Mouse (Mus musculus): ENCODE measurements around the gene Twf2. TPM values are rescaled to one million over a fixed set of nuclear protein-coding genes. Genes with fewer than 3 reads are reported as not detected.

The Twf2 gene
- polyA plus RNA-seq, 1 experiment, result 29.7 TPM

DNA sequence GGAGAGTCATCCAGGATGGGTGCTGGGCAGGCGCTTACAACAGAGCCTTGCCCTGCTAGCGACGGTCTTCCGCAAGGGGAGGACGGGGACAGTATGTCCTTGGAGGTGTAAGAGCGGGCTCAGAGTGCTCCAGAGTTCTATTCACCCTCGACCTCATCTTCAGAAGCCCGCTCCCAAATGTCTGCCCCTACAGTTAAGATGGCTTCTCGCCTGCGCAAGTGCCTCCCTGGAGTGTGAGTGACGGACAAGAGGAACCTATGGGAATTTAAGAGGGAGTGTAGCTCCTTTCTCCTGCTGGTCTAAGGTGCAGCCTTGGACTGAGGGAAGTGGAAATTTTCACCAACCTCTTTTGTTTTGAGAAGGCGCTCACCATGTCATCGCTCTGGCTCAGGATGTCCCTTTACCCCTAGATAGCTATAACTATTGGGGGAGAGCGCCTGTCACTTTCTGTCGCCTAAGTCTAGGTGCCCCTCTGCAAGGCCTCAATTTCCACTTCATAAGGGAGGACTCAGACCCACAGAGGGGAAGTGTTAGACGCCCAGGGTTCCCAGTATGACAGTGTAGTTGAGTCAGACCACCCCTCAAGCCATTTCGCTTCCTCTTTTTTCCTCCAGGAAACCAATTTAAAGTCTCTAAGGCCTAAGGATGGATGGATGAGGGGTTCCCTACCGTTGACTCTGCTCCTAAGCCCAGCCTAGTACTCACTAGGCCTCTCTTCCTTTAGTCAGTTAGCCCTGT is 3.2 kb upstream of the Twf2 start, which contains the start of gene Ppm1m:
TSS of gene Ppm1m (minus strand) at position 212 of the 738 bp plus-strand sequence.
- H3K27ac ChIP-seq (ENCODE audit: insufficient read depth, low read depth, low read length), result peak within 1 kb of the TSS; percentile 5; the same call in 1 of the 2 replicates
- peaks cover 12% of the 10 kb centered on the region for H3K4me1 ChIP-seq (ENCODE audit: control insufficient read depth, insufficient read depth, low read length)
- peak within 1 kb of the TSS; percentile 52 for H3K4me3 ChIP-seq (ENCODE audit: insufficient read depth, low read depth, low read length)
- H3K27me3 ChIP-seq (replicated peaks; ENCODE audit: control insufficient read depth, insufficient read depth, low read length), result no peaks in the 10 kb centered on the region
- TF ChIP-seq CTCF (conservative IDR thresholded peaks at IDR 0.05; ENCODE audit: insufficient read depth, insufficient read length, low read depth, low read length), result no peak
- no peak for TF ChIP-seq POLR2A (IDR thresholded peaks at IDR 0.05; ENCODE audit: low read depth, low read length)
- H3K36me3 ChIP-seq (ENCODE audit: control insufficient read depth, insufficient read depth, low read length), result no peaks in the 10 kb centered on the region
- no peak for DNase-seq
- WGBS, result 63% methylated on average over 18 of the region's 18 CpGs

DNA sequence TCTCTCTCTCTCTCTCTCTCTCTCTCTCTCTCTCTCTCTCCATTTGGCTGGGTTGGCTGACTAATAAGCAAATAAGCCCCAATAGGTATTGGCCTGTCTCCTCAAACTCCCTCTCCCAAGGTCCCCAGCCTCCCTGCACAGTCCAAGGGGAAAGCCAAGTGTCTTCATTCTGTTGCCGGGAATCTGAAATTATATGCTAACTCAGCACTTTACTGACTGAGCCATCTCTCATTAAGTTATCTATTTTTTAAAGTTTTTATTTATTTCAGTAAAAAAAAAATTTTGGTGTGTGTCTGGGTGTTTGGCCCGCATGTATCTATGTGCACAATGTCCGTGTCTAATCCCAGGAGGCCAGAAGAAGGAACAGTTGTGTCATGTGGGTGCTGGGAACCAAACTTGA is 1.0 kb upstream of the Twf2 start:
- TF ChIP-seq POLR2A (IDR thresholded peaks at IDR 0.05; ENCODE audit: low read depth, low read length) (no peak), CTCF (conservative IDR thresholded peaks at IDR 0.05; ENCODE audit: insufficient read depth, insufficient read length, low read depth, low read length) (no peak)
- Histone ChIP-seq H3K4me3 (ENCODE audit: insufficient read depth, low read depth, low read length) (no peak overlapping the region), H3K4me1 (ENCODE audit: control insufficient read depth, insufficient read depth, low read length) (peaks cover 12% of the 10 kb centered on the region), H3K36me3 (ENCODE audit: control insufficient read depth, insufficient read depth, low read length) (no peaks in the 10 kb centered on the region), H3K27me3 (replicated peaks; ENCODE audit: control insufficient read depth, insufficient read depth, low read length) (no peaks in the 10 kb centered on the region), H3K27ac (ENCODE audit: insufficient read depth, low read depth, low read length) (no peak overlapping the region)
- DNase-seq, result no peak
- 79% methylated on average over 3 of the region's 3 CpGs for WGBS

DNA sequence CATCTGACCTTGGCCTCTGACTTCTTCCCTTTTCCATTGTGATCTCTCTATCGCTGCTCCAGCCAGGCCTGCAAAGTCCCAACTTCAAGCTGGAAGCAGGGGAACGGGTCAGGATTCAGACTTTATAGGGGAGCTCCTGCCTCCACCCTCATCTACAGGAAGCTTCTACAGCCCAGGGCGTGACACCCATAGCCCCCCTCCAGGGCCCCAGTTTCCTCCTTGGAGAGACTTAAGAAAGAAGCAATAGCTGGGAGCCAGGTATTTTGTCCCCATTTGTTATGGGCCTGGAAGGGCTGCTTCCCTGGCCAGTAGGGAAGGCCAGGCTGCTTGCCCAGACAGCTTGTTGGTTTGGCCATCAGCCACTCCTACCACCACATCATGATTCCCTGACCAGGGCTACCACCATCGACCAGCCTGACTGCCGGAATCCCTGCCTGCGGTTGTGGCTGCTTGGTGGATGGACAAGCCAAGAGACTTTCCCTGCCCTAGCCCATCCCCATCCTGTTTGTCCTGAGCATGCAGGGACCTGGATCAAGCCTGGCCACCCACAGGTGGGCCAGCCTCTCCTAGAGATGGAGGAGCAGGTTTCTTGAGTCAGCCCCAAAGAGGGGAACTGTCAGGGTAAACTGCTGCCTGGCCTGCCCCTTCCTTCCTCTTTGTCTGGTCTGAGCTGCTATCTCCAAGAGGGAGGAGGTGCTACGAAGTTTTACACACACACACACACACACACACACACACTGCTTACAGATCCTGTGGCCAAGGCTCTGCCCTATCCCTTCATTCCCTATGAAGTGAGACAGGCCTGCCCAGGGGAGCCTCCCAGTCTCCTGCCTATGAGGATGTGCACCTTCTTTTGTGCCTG is 1.3 kb downstream of the Twf2 start:
- 68% methylated on average over 7 of the region's 7 CpGs for WGBS
- Histone ChIP-seq H3K27ac (ENCODE audit: insufficient read depth, low read depth, low read length) (no peak overlapping the region), H3K36me3 (ENCODE audit: control insufficient read depth, insufficient read depth, low read length) (no peaks in the 10 kb centered on the region), H3K4me1 (ENCODE audit: control insufficient read depth, insufficient read depth, low read length) (peaks cover 12% of the 10 kb centered on the region), H3K4me3 (ENCODE audit: insufficient read depth, low read depth, low read length) (no peak overlapping the region), H3K27me3 (replicated peaks; ENCODE audit: control insufficient read depth, insufficient read depth, low read length) (no peaks in the 10 kb centered on the region)
- no peak for TF ChIP-seq CTCF (conservative IDR thresholded peaks at IDR 0.05; ENCODE audit: insufficient read depth, insufficient read length, low read depth, low read length)
- TF ChIP-seq POLR2A (IDR thresholded peaks at IDR 0.05; ENCODE audit: low read depth, low read length), result no peak
- DNase-seq, result no peak

DNA sequence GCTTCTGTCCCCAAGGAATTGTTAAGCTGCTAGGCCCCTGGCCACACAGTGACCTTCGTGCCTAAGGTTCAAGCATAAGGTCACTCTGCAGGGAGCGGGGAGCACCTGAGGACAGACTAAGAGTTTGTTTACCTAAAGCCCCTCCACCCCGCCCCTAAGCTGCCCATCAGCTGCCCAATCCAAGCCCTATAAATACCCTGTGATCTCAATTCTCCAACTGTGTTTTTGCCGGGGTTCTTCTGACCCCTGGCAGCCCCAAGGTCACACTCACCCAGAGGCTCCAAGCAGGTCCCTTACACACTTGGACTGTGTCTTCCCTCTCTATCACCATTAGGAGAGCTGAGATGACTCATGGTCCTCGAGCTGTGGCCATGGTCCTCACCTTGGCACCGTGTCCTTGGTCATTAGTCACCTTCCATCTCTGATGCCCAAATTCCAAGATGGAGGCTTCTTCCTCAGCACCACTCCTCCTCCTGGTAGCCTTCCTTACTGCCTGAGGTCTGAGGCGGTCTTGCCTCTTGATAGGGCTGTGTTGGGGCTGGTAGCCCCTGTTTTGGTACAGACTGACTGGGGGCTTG is 2.9 kb downstream of the Twf2 start:
- H3K4me3 ChIP-seq (ENCODE audit: insufficient read depth, low read depth, low read length), result no peak overlapping the region
- DNase-seq, result no peak
- TF ChIP-seq POLR2A (IDR thresholded peaks at IDR 0.05; ENCODE audit: low read depth, low read length), result no peak
- TF ChIP-seq CTCF (conservative IDR thresholded peaks at IDR 0.05; ENCODE audit: insufficient read depth, insufficient read length, low read depth, low read length), result no peak
- no peaks in the 10 kb centered on the region for H3K36me3 ChIP-seq (ENCODE audit: control insufficient read depth, insufficient read depth, low read length)
- H3K27ac ChIP-seq (ENCODE audit: insufficient read depth, low read depth, low read length), result no peak overlapping the region
- no peaks in the 10 kb centered on the region for H3K27me3 ChIP-seq (replicated peaks; ENCODE audit: control insufficient read depth, insufficient read depth, low read length)
- 84% methylated on average over 7 of the region's 7 CpGs for WGBS
- H3K4me1 ChIP-seq (ENCODE audit: control insufficient read depth, insufficient read depth, low read length), result peaks cover 12% of the 10 kb centered on the region

DNA sequence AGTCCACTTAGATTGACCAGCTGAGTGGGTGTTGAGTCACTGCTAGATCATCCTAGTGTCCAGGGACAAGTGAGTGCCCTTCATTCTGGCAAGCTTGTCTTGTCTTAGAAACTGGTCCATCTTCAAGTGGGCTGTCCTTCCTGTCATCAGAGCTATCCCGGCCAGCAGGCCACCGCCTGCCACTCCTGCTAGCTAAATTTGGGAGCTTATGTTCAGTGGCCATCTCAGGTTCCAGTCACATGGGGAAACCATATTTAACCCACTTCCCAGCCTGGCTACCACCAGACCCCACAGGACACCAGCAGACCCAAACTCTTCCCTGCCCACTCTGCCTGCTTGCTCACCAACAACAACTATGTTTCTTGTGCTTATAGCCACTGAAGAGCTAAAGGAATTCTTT is 3.6 kb downstream of the Twf2 start:
- no peaks in the 10 kb centered on the region for H3K27me3 ChIP-seq (replicated peaks; ENCODE audit: control insufficient read depth, insufficient read depth, low read length)
- WGBS, result 80% methylated on average over 2 of the region's 2 CpGs
- H3K36me3 ChIP-seq (ENCODE audit: control insufficient read depth, insufficient read depth, low read length), result no peaks in the 10 kb centered on the region
- H3K4me3 ChIP-seq (ENCODE audit: insufficient read depth, low read depth, low read length), result no peak overlapping the region
- DNase-seq, result no peak
- H3K27ac ChIP-seq (ENCODE audit: insufficient read depth, low read depth, low read length), result no peak overlapping the region
- H3K4me1 ChIP-seq (ENCODE audit: control insufficient read depth, insufficient read depth, low read length), result peaks cover 15% of the 10 kb centered on the region
- TF ChIP-seq CTCF (conservative IDR thresholded peaks at IDR 0.05; ENCODE audit: insufficient read depth, insufficient read length, low read depth, low read length), result no peak

DNA sequence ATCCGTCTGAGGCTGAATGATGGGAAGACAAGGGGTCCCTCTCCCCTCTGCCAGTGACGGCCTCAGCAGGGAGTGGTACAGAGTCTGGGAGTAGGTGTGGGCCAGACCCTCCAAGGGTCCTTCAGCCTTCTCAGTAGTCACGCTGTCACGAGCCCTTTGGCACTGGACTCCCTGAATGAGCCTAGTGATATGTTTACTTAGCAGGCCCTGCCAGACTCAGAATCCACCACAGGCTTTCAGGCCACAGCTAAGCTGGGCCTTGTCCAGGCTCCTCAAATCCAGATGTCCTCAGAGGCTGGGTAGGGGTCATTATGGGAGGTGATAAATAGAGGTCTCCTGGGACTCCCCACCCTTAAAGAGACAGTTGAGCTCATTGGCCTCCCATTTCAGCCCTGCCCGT is 5.3 kb downstream of the Twf2 start:
- no peak overlapping the region for H3K27ac ChIP-seq (ENCODE audit: insufficient read depth, low read depth, low read length)
- TF ChIP-seq CTCF (conservative IDR thresholded peaks at IDR 0.05; ENCODE audit: insufficient read depth, insufficient read length, low read depth, low read length) (no peak), POLR2A (IDR thresholded peaks at IDR 0.05; ENCODE audit: low read depth, low read length) (no peak)
- H3K4me1 ChIP-seq (ENCODE audit: control insufficient read depth, insufficient read depth, low read length), result peaks cover 11% of the 10 kb centered on the region
- 75% methylated on average over 5 of the region's 5 CpGs for WGBS
- H3K4me3 ChIP-seq (ENCODE audit: insufficient read depth, low read depth, low read length), result no peak overlapping the region
- H3K36me3 ChIP-seq (ENCODE audit: control insufficient read depth, insufficient read depth, low read length), result no peaks in the 10 kb centered on the region
- no peaks in the 10 kb centered on the region for H3K27me3 ChIP-seq (replicated peaks; ENCODE audit: control insufficient read depth, insufficient read depth, low read length)
- DNase-seq, result no peak

DNA sequence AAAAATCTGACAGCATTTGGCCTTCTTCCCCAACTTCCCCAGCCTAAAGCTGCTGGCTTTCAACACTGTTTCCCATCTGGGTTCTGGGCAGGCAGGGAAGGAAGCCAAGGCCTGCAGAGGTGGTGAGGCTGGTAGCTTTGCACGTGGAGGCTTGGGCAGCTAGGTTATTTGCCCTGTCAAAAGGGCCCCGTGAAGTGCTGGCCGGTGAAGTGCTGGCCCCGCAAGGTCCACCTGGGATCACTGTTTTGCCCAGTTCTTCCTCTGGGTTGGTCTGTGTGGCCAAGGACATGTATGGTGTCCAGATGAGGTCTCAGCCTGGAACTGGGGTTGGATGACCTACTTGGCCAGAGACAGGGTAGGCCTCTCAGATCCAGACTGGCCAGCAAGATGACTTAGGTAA is 7.0 kb downstream of the Twf2 start:
- Histone ChIP-seq H3K27me3 (replicated peaks; ENCODE audit: control insufficient read depth, insufficient read depth, low read length) (no peaks in the 10 kb centered on the region), H3K4me1 (ENCODE audit: control insufficient read depth, insufficient read depth, low read length) (0 out of 2 replicates have a peak, but pooled peaks cover 5% of the 10 kb centered on the region), H3K27ac (ENCODE audit: insufficient read depth, low read depth, low read length) (no peak overlapping the region), H3K36me3 (ENCODE audit: control insufficient read depth, insufficient read depth, low read length) (peaks cover 2% of the 10 kb centered on the region; the same call in 1 of the 2 replicates), H3K4me3 (ENCODE audit: insufficient read depth, low read depth, low read length) (no peak overlapping the region)
- no peak for TF ChIP-seq CTCF (conservative IDR thresholded peaks at IDR 0.05; ENCODE audit: insufficient read depth, insufficient read length, low read depth, low read length)
- TF ChIP-seq POLR2A (IDR thresholded peaks at IDR 0.05; ENCODE audit: low read depth, low read length), result no peak
- no peak for DNase-seq
- WGBS, result 97% methylated on average over 4 of the region's 4 CpGs

Data from kidney, adult 2 months (tissue).